Comparison of ENCODE assay signal across 31 mouse cellular contexts in genomic region chr1:95718794-95719193, GRCm38 (mm10).
"Had no signal": no experiment of that assay in that cellular context is flagged by ENCODE, and none has a peak within 500 bp of the region (broad histone marks: within the 10 kb centered on the region; RNA-seq: fewer than 3 reads in every experiment).

No protein-coding gene starts in this region.

- H3K9ac ChIP-seq: limb, embryonic 12.5 days; limb, embryonic 13.5 days; limb, embryonic 15.5 days; liver, embryonic 12.5 days; liver, embryonic 13.5 days; liver, embryonic 14.5 days; liver, embryonic 15.5 days; liver, postnatal 0 days; lung, embryonic 14.5 days; lung, embryonic 15.5 days; midbrain, embryonic 12.5 days; midbrain, embryonic 13.5 days; midbrain, embryonic 15.5 days; neural tube, embryonic 12.5 days; neural tube, embryonic 13.5 days had no signal

- ATAC-seq: liver, embryonic 12.5 days; liver, postnatal 0 days; lung, postnatal 0 days; midbrain, embryonic 13.5 days; midbrain, embryonic 15.5 days; midbrain, embryonic 16.5 days had no signal

- H3K36me3 ChIP-seq: limb, embryonic 10.5 days; limb, embryonic 12.5 days; limb, embryonic 13.5 days; limb, embryonic 15.5 days; liver, embryonic 12.5 days; liver, embryonic 13.5 days; liver, embryonic 15.5 days; lung, embryonic 15.5 days; midbrain, embryonic 10.5 days; midbrain, embryonic 12.5 days; midbrain, embryonic 13.5 days; midbrain, embryonic 15.5 days; neural tube, embryonic 12.5 days; neural tube, embryonic 13.5 days had no signal

- H3K4me1 ChIP-seq: limb, embryonic 10.5 days; limb, embryonic 12.5 days; limb, embryonic 13.5 days; limb, embryonic 15.5 days; liver, embryonic 12.5 days; liver, embryonic 13.5 days; liver, embryonic 15.5 days; lung, embryonic 15.5 days; megakaryocyte, embryonic 14.5 days; midbrain, embryonic 10.5 days; midbrain, embryonic 12.5 days; midbrain, embryonic 13.5 days; midbrain, embryonic 15.5 days; neural tube, embryonic 12.5 days; neural tube, embryonic 13.5 days had no signal

- H3K27me3 ChIP-seq: limb, embryonic 12.5 days; limb, embryonic 13.5 days; limb, embryonic 15.5 days; liver, embryonic 12.5 days; liver, embryonic 13.5 days; liver, embryonic 15.5 days; lung, embryonic 15.5 days; megakaryocyte, embryonic 14.5 days; midbrain, embryonic 12.5 days; midbrain, embryonic 13.5 days; midbrain, embryonic 15.5 days; neural tube, embryonic 12.5 days; neural tube, embryonic 13.5 days had no signal

- H3K9me3 ChIP-seq: limb, embryonic 10.5 days; limb, embryonic 12.5 days; limb, embryonic 13.5 days; limb, embryonic 15.5 days; liver, embryonic 12.5 days; liver, embryonic 13.5 days; liver, embryonic 15.5 days; lung, embryonic 15.5 days; megakaryocyte, embryonic 14.5 days; midbrain, embryonic 10.5 days; midbrain, embryonic 12.5 days; midbrain, embryonic 13.5 days; midbrain, embryonic 15.5 days; neural tube, embryonic 12.5 days; neural tube, embryonic 13.5 days had no signal

- H3K4me2 ChIP-seq: limb, embryonic 12.5 days; limb, embryonic 13.5 days; limb, embryonic 15.5 days; liver, embryonic 11.5 days; liver, embryonic 12.5 days; liver, embryonic 13.5 days; liver, embryonic 15.5 days; lung, embryonic 14.5 days; lung, embryonic 15.5 days; midbrain, embryonic 12.5 days; midbrain, embryonic 13.5 days; midbrain, embryonic 15.5 days; neural tube, embryonic 12.5 days; neural tube, embryonic 13.5 days had no signal

- H3K4me3 ChIP-seq: limb, embryonic 10.5 days; limb, embryonic 12.5 days; limb, embryonic 13.5 days; limb, embryonic 15.5 days; liver, embryonic 12.5 days; liver, embryonic 13.5 days; liver, embryonic 15.5 days; lung, embryonic 15.5 days; megakaryocyte, embryonic 14.5 days; midbrain, embryonic 10.5 days; midbrain, embryonic 12.5 days; midbrain, embryonic 13.5 days; midbrain, embryonic 15.5 days; myocyte; neural tube, embryonic 12.5 days; neural tube, embryonic 13.5 days had no signal

- DNase-seq: left cerebral cortex, postnatal 4 days; liver; liver, embryonic 13.5 days; liver, postnatal 0 days; lung, adult 18-20 months; lung, adult 2 months; lung, embryonic 14.5 days; lung, postnatal 10 days; lung, postnatal 14 days; lung, postnatal 36 days; lung, postnatal 4 days had no signal

- H3K27ac ChIP-seq: limb, embryonic 10.5 days; limb, embryonic 12.5 days; limb, embryonic 13.5 days; limb, embryonic 15.5 days; liver, embryonic 12.5 days; liver, embryonic 13.5 days; liver, embryonic 14.5 days; liver, embryonic 15.5 days; lung, embryonic 15.5 days; macrophage; midbrain, embryonic 10.5 days; midbrain, embryonic 12.5 days; midbrain, embryonic 13.5 days; midbrain, embryonic 15.5 days; neural tube, embryonic 12.5 days; neural tube, embryonic 13.5 days had no signal
